Mouse (Mus musculus): ENCODE results near the gene Cradd. TPM values are rescaled to one million over a fixed set of nuclear protein-coding genes. Genes with fewer than 3 reads are reported as not detected.
A peak's percentile ranks its signal among the peaks of the same experiment; 100 is the strongest.

Cradd gene
- polyA plus RNA-seq, 1 experiment from 2014 or later = 10.1 TPM

DNA sequence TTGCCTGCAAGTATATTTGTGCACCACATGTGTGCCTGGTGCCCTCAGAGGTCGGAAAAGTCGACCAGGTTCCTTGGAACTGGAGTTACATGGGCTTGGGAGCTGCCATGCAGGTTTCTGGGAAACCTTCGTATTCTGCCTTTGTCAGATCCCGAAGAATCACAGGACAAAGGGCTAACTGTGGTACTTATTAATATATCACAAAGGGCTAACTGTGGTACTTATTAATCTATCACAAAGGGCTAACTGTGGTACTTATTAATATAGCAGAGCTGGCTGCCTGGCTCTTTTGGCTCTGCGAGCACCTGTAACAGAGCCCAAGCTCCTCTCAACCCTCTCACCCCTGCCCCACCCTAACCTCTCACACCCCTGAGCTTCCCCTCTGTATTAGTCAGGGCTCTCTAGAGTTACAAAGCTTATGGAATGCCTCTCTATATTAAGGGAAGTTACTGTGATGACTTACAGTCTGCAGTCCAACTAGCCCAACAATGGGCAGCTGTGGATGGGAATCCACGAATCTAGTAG lies 42.4 kb downstream of the Cradd start:
- Histone ChIP-seq H3K9me3 (no peaks in the 10 kb centered on the region), H3K36me3 (replicated peaks) (no peaks in the 10 kb centered on the region), H3K4me1 (no peaks in the 10 kb centered on the region), H3K4me2 (no peak overlapping the region), H3K27me3 (replicated peaks) (no peaks in the 10 kb centered on the region), H3K27ac (no peak overlapping the region), H3K4me3 (no peak overlapping the region), H3K9ac (no peak overlapping the region)
- ATAC-seq (replicated peaks) = no peak
- 87% methylated on average over 6 of the region's 6 CpGs for WGBS

DNA sequence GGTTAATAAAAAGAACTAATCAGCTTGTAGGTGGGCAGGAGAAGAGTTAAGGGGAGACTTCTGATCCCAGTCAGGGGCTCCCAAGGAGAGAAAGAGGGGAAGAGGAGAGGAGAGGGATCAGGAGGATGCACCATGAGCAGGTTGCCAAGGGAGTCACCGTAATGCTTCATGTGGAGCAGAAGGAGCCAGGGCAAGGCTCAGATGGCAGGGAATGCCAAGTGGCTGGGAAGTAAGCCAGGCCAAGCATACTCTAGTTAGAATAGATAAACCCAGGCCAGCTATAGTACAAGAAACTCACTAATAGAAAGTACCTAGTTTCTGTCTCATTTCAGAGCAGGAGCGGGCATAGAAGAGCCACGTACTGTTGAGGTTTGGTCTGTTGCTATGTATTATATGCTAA lies 43.6 kb downstream of the Cradd start:
- Histone ChIP-seq H3K4me3 (no peak overlapping the region), H3K9me3 (no peaks in the 10 kb centered on the region), H3K27me3 (replicated peaks) (no peaks in the 10 kb centered on the region), H3K36me3 (replicated peaks) (no peaks in the 10 kb centered on the region), H3K4me2 (no peak overlapping the region), H3K9ac (no peak overlapping the region), H3K4me1 (no peaks in the 10 kb centered on the region), H3K27ac (no peak overlapping the region)
- ATAC-seq (replicated peaks) = no peak
- WGBS = 90% methylated on average over 3 of the region's 3 CpGs

DNA sequence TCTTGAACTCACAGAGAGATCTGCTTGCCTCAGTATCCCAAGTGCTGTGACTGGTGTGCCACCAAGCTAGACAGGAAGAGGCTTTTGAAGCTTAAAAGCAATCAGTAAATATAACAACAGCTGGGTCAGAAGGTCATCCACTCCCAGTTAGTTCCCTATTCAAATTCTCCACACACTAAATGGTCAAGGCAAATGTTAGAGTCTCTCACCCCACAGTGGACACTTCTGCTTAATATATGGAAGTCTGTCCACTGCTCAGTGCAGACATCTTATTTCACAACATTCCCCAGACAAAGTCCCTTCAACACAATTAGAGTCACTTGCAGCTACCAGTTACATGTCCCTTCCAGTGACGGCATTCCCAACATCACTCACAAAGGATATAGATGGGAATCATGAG lies 44.5 kb downstream of the Cradd start:
- H3K4me1 ChIP-seq = no peaks in the 10 kb centered on the region

DNA sequence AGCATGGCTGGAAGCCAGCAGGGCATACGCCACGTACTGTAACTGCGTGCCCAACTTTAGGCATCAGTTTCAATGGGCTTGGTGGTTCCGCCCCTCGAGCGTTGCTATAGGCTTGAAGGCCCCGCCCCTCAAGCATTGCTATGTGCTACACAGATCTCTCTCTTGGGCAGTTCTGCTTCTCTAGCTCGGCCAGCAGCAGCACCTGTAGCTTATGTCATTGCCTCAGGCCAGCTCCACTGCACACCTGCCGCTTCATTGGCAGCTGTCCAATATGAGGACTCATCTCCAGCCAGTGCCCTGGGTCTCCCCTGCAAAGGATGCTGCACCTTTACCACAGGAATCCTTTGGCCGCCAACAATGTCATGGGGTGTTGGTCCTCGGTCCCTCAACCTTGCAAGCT lies 45.8 kb downstream of the Cradd start:
- H3K4me2 ChIP-seq = no peak overlapping the region
- no peaks in the 10 kb centered on the region for H3K27me3 ChIP-seq (replicated peaks)
- 92% methylated on average over 11 of the region's 11 CpGs for WGBS
- H3K9me3 ChIP-seq = no peaks in the 10 kb centered on the region
- no peak overlapping the region for H3K27ac ChIP-seq
- H3K4me1 ChIP-seq = no peaks in the 10 kb centered on the region
- no peak overlapping the region for H3K4me3 ChIP-seq
- H3K36me3 ChIP-seq (replicated peaks) = no peaks in the 10 kb centered on the region
- no peak overlapping the region for H3K9ac ChIP-seq
- no peak for ATAC-seq (replicated peaks)

More for the DNA sequence above, 44.5 kb downstream of the Cradd start:
- H3K9ac ChIP-seq = no peak overlapping the region
- H3K9me3 ChIP-seq = no peaks in the 10 kb centered on the region
- H3K36me3 ChIP-seq (replicated peaks) = no peaks in the 10 kb centered on the region
- no peak overlapping the region for H3K27ac ChIP-seq
- 86% methylated on average over 1 of the region's 1 CpGs for WGBS
- H3K4me3 ChIP-seq = no peak overlapping the region
- no peak overlapping the region for H3K4me2 ChIP-seq
- no peak for ATAC-seq (replicated peaks)
- no peaks in the 10 kb centered on the region for H3K27me3 ChIP-seq (replicated peaks)

DNA sequence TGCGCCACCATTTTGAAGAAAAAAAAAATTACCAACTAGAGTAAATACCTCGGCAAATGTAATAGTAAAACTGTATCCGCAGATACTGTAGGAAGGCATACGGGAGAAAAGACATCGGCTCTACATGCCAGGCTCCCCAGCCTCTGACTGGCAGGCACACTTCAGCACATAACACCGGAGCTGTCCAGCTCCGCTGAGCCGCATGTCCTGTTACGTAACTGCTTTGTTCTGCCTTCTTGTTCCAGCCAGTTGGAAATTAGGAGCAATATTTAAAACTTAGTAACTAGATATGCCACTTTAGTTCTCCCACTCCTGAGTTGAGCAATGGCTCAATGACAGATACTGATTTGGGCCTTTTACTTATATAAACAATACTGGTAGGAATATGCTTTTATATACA lies 48.4 kb downstream of the Cradd start:
- H3K27ac ChIP-seq = no peak overlapping the region
- H3K27me3 ChIP-seq (replicated peaks) = no peaks in the 10 kb centered on the region
- H3K9ac ChIP-seq = no peak overlapping the region
- H3K4me3 ChIP-seq = no peak overlapping the region
- H3K4me1 ChIP-seq = no peaks in the 10 kb centered on the region
- no peak for ATAC-seq (replicated peaks)
- H3K4me2 ChIP-seq = no peak overlapping the region
- H3K36me3 ChIP-seq (replicated peaks) = no peaks in the 10 kb centered on the region
- no peaks in the 10 kb centered on the region for H3K9me3 ChIP-seq
- WGBS = 95% methylated on average over 9 of the region's 9 CpGs

DNA sequence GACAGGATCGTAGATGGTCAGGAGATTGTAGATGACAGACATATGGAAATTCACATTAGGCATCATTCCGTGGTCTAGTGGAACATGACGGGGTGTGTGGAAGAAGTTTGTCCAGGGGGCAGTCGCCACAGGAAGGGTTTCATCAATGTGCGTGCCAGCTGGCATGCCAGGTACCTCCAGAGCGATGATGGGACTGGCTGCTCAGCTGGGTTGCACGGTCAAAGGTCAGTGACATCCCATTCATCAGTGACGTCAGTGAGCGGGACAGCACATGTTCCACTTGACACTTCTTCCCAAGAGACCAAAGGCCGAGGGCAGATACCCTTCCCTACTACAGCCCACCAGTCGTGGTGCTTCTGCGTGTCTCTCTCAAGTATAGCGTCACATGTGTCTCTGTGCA lies 50.7 kb downstream of the Cradd start:
- H3K27me3 ChIP-seq (replicated peaks) = no peaks in the 10 kb centered on the region
- no peaks in the 10 kb centered on the region for H3K4me1 ChIP-seq
- no peaks in the 10 kb centered on the region for H3K9me3 ChIP-seq
- whole genome bisulfite sequencing = 91% methylated on average over 13 of the region's 13 CpGs
- ATAC-seq (replicated peaks) = no peak
- no peak overlapping the region for H3K27ac ChIP-seq
- H3K4me3 ChIP-seq = no peak overlapping the region
- no peaks in the 10 kb centered on the region for H3K36me3 ChIP-seq (replicated peaks)
- no peak overlapping the region for H3K4me2 ChIP-seq
- no peak overlapping the region for H3K9ac ChIP-seq

DNA sequence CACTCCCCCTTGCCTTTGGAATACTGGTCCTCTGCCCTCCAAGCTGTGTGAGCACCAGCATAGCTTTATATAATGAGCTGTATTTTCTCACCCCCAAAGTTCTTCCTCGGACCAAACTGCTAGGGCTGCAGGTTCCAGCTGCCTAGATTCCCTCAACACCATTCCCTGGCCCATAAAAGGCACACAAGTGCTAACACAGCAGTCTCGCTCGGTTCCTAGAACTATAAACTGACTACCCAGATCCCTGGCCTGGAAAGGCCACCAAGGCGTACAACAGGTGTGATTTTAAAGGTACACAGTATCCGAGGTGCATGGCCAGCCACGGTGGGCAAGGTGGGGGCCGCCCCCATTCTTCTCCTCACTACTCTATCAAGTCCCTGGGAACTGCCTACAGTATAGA lies 54.8 kb downstream of the Cradd start:
- H3K36me3 ChIP-seq (replicated peaks) = no peaks in the 10 kb centered on the region
- H3K4me1 ChIP-seq = peaks cover 12% of the 10 kb centered on the region
- no peak overlapping the region for H3K27ac ChIP-seq
- WGBS = 89% methylated on average over 7 of the region's 7 CpGs
- no peak overlapping the region for H3K9ac ChIP-seq
- H3K4me2 ChIP-seq = no peak overlapping the region
- no peak overlapping the region for H3K4me3 ChIP-seq
- ATAC-seq (replicated peaks) = no peak
- peaks cover 8% of the 10 kb centered on the region for H3K27me3 ChIP-seq (replicated peaks)
- no peaks in the 10 kb centered on the region for H3K9me3 ChIP-seq

DNA sequence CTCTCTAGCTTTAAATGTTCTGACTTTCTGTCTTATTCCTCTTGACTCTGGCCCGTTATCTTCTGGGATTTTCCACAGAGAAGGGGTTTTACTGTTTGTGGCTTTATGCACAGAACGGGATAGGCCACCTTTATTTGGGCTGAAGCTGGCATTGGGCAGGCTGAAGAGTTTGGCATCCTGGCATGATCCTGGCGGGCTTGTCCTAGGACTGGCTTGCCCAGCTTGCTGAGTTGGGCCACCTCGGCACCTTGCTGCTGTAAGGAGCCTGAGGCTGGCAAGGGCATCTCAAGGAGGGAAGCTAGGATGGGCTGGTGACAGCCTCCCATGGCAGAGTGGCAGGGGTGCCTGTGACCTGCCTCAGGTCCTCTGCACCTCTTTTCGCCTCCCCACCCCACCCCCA lies 55.6 kb downstream of the Cradd start:
- Histone ChIP-seq H3K4me1 (peaks cover 12% of the 10 kb centered on the region), H3K27ac (no peak overlapping the region), H3K4me2 (no peak overlapping the region), H3K36me3 (replicated peaks) (no peaks in the 10 kb centered on the region), H3K4me3 (no peak overlapping the region), H3K9ac (no peak overlapping the region), H3K9me3 (no peaks in the 10 kb centered on the region), H3K27me3 (replicated peaks) (peaks cover 13% of the 10 kb centered on the region)
- ATAC-seq (replicated peaks) = no peak
- 82% methylated on average over 5 of the region's 5 CpGs for WGBS

DNA sequence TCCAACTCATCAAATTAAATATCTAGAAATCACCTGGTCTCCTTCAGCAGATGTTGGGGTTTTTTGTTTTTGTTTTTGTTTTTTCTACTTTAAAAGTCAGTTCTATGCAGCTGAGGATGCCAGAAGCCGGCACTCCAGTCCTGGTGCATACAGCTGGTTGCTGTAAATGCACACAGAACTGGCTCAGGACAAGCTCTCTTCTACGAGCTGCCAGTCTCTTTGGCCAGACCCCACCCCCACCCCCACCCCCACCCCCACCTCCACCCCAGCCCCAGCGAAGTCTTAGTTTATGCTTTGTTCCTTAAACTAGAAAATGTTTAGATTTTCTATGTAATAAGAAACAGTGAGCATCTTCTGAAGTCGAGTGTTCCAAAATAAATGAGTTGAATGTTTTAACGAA lies 57.0 kb downstream of the Cradd start:
- no peaks in the 10 kb centered on the region for H3K9me3 ChIP-seq
- no peak for ATAC-seq (replicated peaks)
- H3K9ac ChIP-seq = no peak overlapping the region
- H3K4me2 ChIP-seq = no peak overlapping the region
- peaks cover 23% of the 10 kb centered on the region for H3K27me3 ChIP-seq (replicated peaks)
- H3K27ac ChIP-seq = no peak overlapping the region
- peaks cover 12% of the 10 kb centered on the region for H3K4me1 ChIP-seq
- H3K36me3 ChIP-seq (replicated peaks) = no peaks in the 10 kb centered on the region
- 39% methylated on average over 5 of the region's 5 CpGs for WGBS
- H3K4me3 ChIP-seq = no peak overlapping the region

DNA sequence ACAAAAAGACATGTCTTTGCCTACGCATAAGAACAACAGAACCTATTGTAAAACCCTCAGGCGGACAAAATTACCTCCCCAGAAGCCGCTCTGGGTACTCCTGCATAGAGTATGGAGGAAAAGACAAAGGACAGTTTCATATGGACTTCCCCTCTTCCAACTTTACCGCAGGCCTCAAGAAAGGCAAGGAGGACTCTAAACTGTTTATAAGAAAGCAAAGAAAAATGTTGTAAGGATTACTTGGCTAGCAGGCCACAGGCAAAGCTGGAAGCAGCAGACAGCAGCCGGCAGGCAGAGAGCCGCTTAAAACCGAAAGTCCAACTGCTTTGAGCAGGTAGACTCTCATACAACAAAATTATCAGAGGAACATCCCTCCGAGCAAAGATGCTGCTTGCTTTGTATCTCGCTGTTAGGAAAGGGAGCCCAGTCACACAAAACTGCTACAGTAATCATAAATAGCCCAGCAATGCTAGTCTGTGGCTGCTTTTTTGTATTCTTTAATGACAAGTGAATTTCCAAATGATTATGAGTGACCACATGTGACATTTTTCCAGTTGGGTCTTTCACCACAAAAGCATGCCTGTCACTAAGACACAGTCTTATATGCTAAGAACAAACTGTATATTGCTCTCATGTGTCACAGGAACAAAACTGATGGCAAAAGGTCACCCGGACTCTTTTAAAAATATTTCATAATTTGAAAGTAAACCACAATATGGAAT lies 57.7 kb downstream of the Cradd start:
- WGBS = 44% methylated on average over 10 of the region's 10 CpGs
- no peak for ATAC-seq (replicated peaks)
- peaks cover 23% of the 10 kb centered on the region for H3K27me3 ChIP-seq (replicated peaks)

DNA sequence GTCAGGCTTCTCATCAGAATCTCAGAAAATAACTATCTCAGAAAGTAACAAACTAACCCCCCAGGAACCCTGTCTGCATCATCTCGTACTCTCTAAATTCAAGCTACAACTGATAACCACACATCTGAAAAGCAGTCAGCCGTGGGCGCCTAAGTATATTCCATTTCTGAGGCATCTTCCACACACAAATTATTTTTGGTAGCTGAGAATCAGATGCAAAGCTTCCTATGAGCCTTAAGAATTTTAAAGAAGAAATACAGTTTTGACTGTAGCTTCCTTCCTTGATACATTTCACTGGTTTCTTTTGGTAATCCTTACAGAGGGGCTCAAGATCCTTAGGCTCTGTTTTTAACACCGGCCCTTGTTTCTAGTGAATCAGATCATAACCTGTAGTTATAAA lies 58.4 kb downstream of the Cradd start:
- H3K9ac ChIP-seq = no peak overlapping the region
- H3K27ac ChIP-seq = no peak overlapping the region
- H3K9me3 ChIP-seq = no peaks in the 10 kb centered on the region
- H3K4me2 ChIP-seq = no peak overlapping the region
- ATAC-seq (replicated peaks) = no peak
- H3K4me3 ChIP-seq = no peak overlapping the region
- no peaks in the 10 kb centered on the region for H3K36me3 ChIP-seq (replicated peaks)
- WGBS = 70% methylated on average over 4 of the region's 4 CpGs
- H3K4me1 ChIP-seq = peaks cover 12% of the 10 kb centered on the region
- H3K27me3 ChIP-seq (replicated peaks) = peaks cover 23% of the 10 kb centered on the region

More for the DNA sequence above, 57.7 kb downstream of the Cradd start:
- Histone ChIP-seq H3K27ac (no peak overlapping the region), H3K9me3 (no peaks in the 10 kb centered on the region), H3K4me2 (peak overlapping the region; percentile 2; the same call in 1 of the 2 replicates), H3K36me3 (replicated peaks) (no peaks in the 10 kb centered on the region), H3K4me3 (no peak overlapping the region), H3K4me1 (peaks cover 12% of the 10 kb centered on the region), H3K9ac (no peak overlapping the region)

DNA sequence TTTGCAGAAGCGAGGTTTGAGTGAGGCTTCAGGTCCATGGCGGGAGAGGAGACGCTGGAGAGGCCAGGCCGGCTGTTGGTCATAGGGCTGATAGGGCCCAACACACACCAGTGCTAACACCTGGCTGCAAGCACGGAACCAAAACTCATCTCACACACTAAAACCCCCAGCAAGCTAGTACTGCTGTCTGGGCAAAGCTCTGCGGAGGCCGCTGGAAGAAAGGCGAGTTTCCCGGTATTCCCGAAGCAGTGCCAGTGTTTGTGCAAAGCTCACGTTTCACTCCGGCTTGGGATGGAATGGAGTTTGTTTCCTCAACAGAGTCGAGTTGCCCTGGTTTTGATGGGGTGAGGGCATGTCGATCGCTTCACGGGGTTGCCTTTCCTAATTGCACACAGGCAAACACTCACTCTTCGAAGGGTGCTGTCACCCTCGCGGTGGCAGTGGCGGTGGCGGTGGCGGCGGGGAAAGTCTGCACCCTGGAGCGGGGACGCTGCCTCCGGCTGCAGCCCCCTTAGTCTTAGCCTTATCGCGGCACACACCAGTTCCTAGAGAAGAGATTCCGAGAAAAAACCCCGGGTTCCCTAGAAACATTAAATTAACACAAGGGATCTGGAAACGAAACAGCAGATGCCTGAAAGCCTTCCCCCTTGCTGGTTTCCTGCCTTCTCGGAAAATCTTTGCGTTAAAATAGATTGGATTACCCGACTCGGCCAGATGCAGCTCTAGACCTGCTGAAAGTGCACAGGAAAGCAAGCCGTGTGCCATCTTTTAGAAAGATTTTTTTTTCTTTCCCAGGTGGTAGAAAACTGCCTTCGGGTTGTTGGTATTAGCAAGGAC lies 59.2 kb downstream of the Cradd start:
- Histone ChIP-seq H3K36me3 (replicated peaks) (no peaks in the 10 kb centered on the region), H3K27ac (no peak overlapping the region), H3K4me1 (peaks cover 12% of the 10 kb centered on the region), H3K9ac (0 out of 2 replicates have a peak overlapping the region, but pooled peaks have one; percentile 15), H3K4me2 (peak overlapping the region; percentile 70), H3K27me3 (replicated peaks) (peaks cover 23% of the 10 kb centered on the region), H3K4me3 (peak overlapping the region; percentile 37), H3K9me3 (no peaks in the 10 kb centered on the region)
- peak; percentile 34 for ATAC-seq (replicated peaks)
- WGBS = 8% methylated on average over 37 of the region's 37 CpGs
